Mouse (Mus musculus): Measurements from ENCODE around the gene Fam163a. TPM values are rescaled to one million over a fixed set of nuclear protein-coding genes. Genes with fewer than 3 reads are reported as not detected.

Gene Fam163a
- polyA plus RNA-seq, 1 experiment from 2014 or later: 3.7 TPM

GRCm38 (mm10) chr1:156226903-156227302 lies 22.1 kb upstream of the Fam163a start:
- Histone ChIP-seq H3K36me3 (ENCODE audit: control insufficient read depth, insufficient read depth, low read length) (no peaks in the 10 kb centered on the region), H3K27ac (ENCODE audit: low read depth, low read length) (no peak overlapping the region), H3K9ac (ENCODE audit: low read depth, low read length) (no peak overlapping the region), H3K4me1 (ENCODE audit: control insufficient read depth, insufficient read depth, low read depth, low read length) (peaks cover 12% of the 10 kb centered on the region), H3K4me2 (ENCODE audit: low read length) (no peak overlapping the region), H3K9me3 (ENCODE audit: control insufficient read depth, low read length) (no peaks in the 10 kb centered on the region), H3K27me3 (replicated peaks; ENCODE audit: control insufficient read depth, insufficient read depth, low read length) (no peaks in the 10 kb centered on the region), H3K4me3 (ENCODE audit: low read length) (no peak overlapping the region)
- 63% methylated on average over 5 of the region's 5 CpGs for WGBS
- ATAC-seq: no peak

GRCm38 (mm10) chr1:156222205-156223000 lies 17.6 kb upstream of the Fam163a start:
- no peak for ATAC-seq
- no peak overlapping the region for H3K4me2 ChIP-seq (ENCODE audit: low read length)
- WGBS: 37% methylated on average over 13 of the region's 13 CpGs
- no peaks in the 10 kb centered on the region for H3K27me3 ChIP-seq (replicated peaks; ENCODE audit: control insufficient read depth, insufficient read depth, low read length)
- no peak overlapping the region for H3K27ac ChIP-seq (ENCODE audit: low read depth, low read length)
- H3K9me3 ChIP-seq (ENCODE audit: control insufficient read depth, low read length): no peaks in the 10 kb centered on the region
- no peaks in the 10 kb centered on the region for H3K36me3 ChIP-seq (ENCODE audit: control insufficient read depth, insufficient read depth, low read length)
- no peak overlapping the region for H3K9ac ChIP-seq (ENCODE audit: low read depth, low read length)
- H3K4me3 ChIP-seq (ENCODE audit: low read length): no peak overlapping the region
- H3K4me1 ChIP-seq (ENCODE audit: control insufficient read depth, insufficient read depth, low read depth, low read length): peaks cover 10% of the 10 kb centered on the region

- Histone ChIP-seq H3K36me3 (ENCODE audit: control insufficient read depth, insufficient read depth, low read length) (no peaks in the 10 kb centered on the region), H3K9me3 (ENCODE audit: control insufficient read depth, low read length) (no peaks in the 10 kb centered on the region), H3K4me2 (ENCODE audit: low read length) (no peak overlapping the region), H3K27me3 (replicated peaks; ENCODE audit: control insufficient read depth, insufficient read depth, low read length) (no peaks in the 10 kb centered on the region), H3K4me3 (ENCODE audit: low read length) (no peak overlapping the region), H3K9ac (ENCODE audit: low read depth, low read length) (no peak overlapping the region), H3K27ac (ENCODE audit: low read depth, low read length) (no peak overlapping the region), H3K4me1 (ENCODE audit: control insufficient read depth, insufficient read depth, low read depth, low read length) (peaks cover 10% of the 10 kb centered on the region)
- peak; percentile 48; the same call in 1 of the 2 replicates for ATAC-seq
- 38% methylated on average over 2 of the region's 2 CpGs for WGBS
Observed at GRCm38 (mm10) chr1:156221327-156221726, 16.5 kb upstream of the Fam163a start.

GRCm38 (mm10) chr1:156218573-156218972 lies 13.7 kb upstream of the Fam163a start:
- WGBS: 77% methylated on average over 2 of the region's 2 CpGs

GRCm38 (mm10) chr1:156217941-156218340 lies 13.1 kb upstream of the Fam163a start:
- peaks cover 10% of the 10 kb centered on the region for H3K4me1 ChIP-seq (ENCODE audit: control insufficient read depth, insufficient read depth, low read depth, low read length)

More at GRCm38 (mm10) chr1:156218573-156218972, 13.7 kb upstream of the Fam163a start:
- no peaks in the 10 kb centered on the region for H3K27me3 ChIP-seq (replicated peaks; ENCODE audit: control insufficient read depth, insufficient read depth, low read length)
- ATAC-seq: no peak
- no peak overlapping the region for H3K4me3 ChIP-seq (ENCODE audit: low read length)
- no peak overlapping the region for H3K4me2 ChIP-seq (ENCODE audit: low read length)
- no peaks in the 10 kb centered on the region for H3K36me3 ChIP-seq (ENCODE audit: control insufficient read depth, insufficient read depth, low read length)
- H3K9ac ChIP-seq (ENCODE audit: low read depth, low read length): no peak overlapping the region
- H3K4me1 ChIP-seq (ENCODE audit: control insufficient read depth, insufficient read depth, low read depth, low read length): peaks cover 10% of the 10 kb centered on the region
- no peak overlapping the region for H3K27ac ChIP-seq (ENCODE audit: low read depth, low read length)
- no peaks in the 10 kb centered on the region for H3K9me3 ChIP-seq (ENCODE audit: control insufficient read depth, low read length)

GRCm38 (mm10) chr1:156217393-156217792 lies 12.6 kb upstream of the Fam163a start:
- no peaks in the 10 kb centered on the region for H3K36me3 ChIP-seq (ENCODE audit: control insufficient read depth, insufficient read depth, low read length)
- no peak overlapping the region for H3K9ac ChIP-seq (ENCODE audit: low read depth, low read length)
- H3K27me3 ChIP-seq (replicated peaks; ENCODE audit: control insufficient read depth, insufficient read depth, low read length): no peaks in the 10 kb centered on the region
- H3K9me3 ChIP-seq (ENCODE audit: control insufficient read depth, low read length): no peaks in the 10 kb centered on the region
- H3K4me2 ChIP-seq (ENCODE audit: low read length): no peak overlapping the region
- peaks cover 6% of the 10 kb centered on the region for H3K4me1 ChIP-seq (ENCODE audit: control insufficient read depth, insufficient read depth, low read depth, low read length)
- 67% methylated on average over 3 of the region's 3 CpGs for whole genome bisulfite sequencing
- no peak overlapping the region for H3K27ac ChIP-seq (ENCODE audit: low read depth, low read length)
- ATAC-seq: no peak
- no peak overlapping the region for H3K4me3 ChIP-seq (ENCODE audit: low read length)

More at GRCm38 (mm10) chr1:156217941-156218340, 13.1 kb upstream of the Fam163a start:
- 74% methylated on average over 8 of the region's 8 CpGs for WGBS
- no peak overlapping the region for H3K27ac ChIP-seq (ENCODE audit: low read depth, low read length)
- H3K4me3 ChIP-seq (ENCODE audit: low read length): no peak overlapping the region
- H3K9me3 ChIP-seq (ENCODE audit: control insufficient read depth, low read length): no peaks in the 10 kb centered on the region
- H3K4me2 ChIP-seq (ENCODE audit: low read length): no peak overlapping the region
- no peaks in the 10 kb centered on the region for H3K36me3 ChIP-seq (ENCODE audit: control insufficient read depth, insufficient read depth, low read length)
- no peak for ATAC-seq
- H3K27me3 ChIP-seq (replicated peaks; ENCODE audit: control insufficient read depth, insufficient read depth, low read length): no peaks in the 10 kb centered on the region
- no peak overlapping the region for H3K9ac ChIP-seq (ENCODE audit: low read depth, low read length)

- H3K4me2 ChIP-seq (ENCODE audit: low read length): no peak overlapping the region
- WGBS: 65% methylated on average over 4 of the region's 4 CpGs
- H3K36me3 ChIP-seq (ENCODE audit: control insufficient read depth, insufficient read depth, low read length): no peaks in the 10 kb centered on the region
- no peak overlapping the region for H3K27ac ChIP-seq (ENCODE audit: low read depth, low read length)
- H3K9me3 ChIP-seq (ENCODE audit: control insufficient read depth, low read length): no peaks in the 10 kb centered on the region
- H3K9ac ChIP-seq (ENCODE audit: low read depth, low read length): no peak overlapping the region
- no peaks in the 10 kb centered on the region; the same call in 1 of the 2 replicates for H3K4me1 ChIP-seq (ENCODE audit: control insufficient read depth, insufficient read depth, low read depth, low read length)
- ATAC-seq: no peak
- H3K27me3 ChIP-seq (replicated peaks; ENCODE audit: control insufficient read depth, insufficient read depth, low read length): no peaks in the 10 kb centered on the region
- no peak overlapping the region for H3K4me3 ChIP-seq (ENCODE audit: low read length)
Observed at GRCm38 (mm10) chr1:156216249-156216648, 11.4 kb upstream of the Fam163a start.

- ATAC-seq: no peak
- 85% methylated on average over 8 of the region's 8 CpGs for WGBS
Observed at GRCm38 (mm10) chr1:156214651-156215050, 9.8 kb upstream of the Fam163a start.

GRCm38 (mm10) chr1:156212923-156213322 lies 8.1 kb upstream of the Fam163a start:
- no peak for ATAC-seq
- no peak overlapping the region for H3K9ac ChIP-seq (ENCODE audit: low read depth, low read length)
- H3K4me2 ChIP-seq (ENCODE audit: low read length): no peak overlapping the region
- H3K36me3 ChIP-seq (ENCODE audit: control insufficient read depth, insufficient read depth, low read length): no peaks in the 10 kb centered on the region
- H3K4me3 ChIP-seq (ENCODE audit: low read length): no peak overlapping the region
- H3K27ac ChIP-seq (ENCODE audit: low read depth, low read length): no peak overlapping the region
- no peaks in the 10 kb centered on the region for H3K9me3 ChIP-seq (ENCODE audit: control insufficient read depth, low read length)
- 84% methylated on average over 5 of the region's 5 CpGs for WGBS
- no peaks in the 10 kb centered on the region for H3K4me1 ChIP-seq (ENCODE audit: control insufficient read depth, insufficient read depth, low read depth, low read length)
- no peaks in the 10 kb centered on the region for H3K27me3 ChIP-seq (replicated peaks; ENCODE audit: control insufficient read depth, insufficient read depth, low read length)

More at GRCm38 (mm10) chr1:156214651-156215050, 9.8 kb upstream of the Fam163a start:
- Histone ChIP-seq H3K9me3 (ENCODE audit: control insufficient read depth, low read length) (no peaks in the 10 kb centered on the region), H3K36me3 (ENCODE audit: control insufficient read depth, insufficient read depth, low read length) (no peaks in the 10 kb centered on the region), H3K4me3 (ENCODE audit: low read length) (no peak overlapping the region), H3K4me2 (ENCODE audit: low read length) (no peak overlapping the region), H3K4me1 (ENCODE audit: control insufficient read depth, insufficient read depth, low read depth, low read length) (no peaks in the 10 kb centered on the region; the same call in 1 of the 2 replicates), H3K27ac (ENCODE audit: low read depth, low read length) (no peak overlapping the region), H3K27me3 (replicated peaks; ENCODE audit: control insufficient read depth, insufficient read depth, low read length) (no peaks in the 10 kb centered on the region), H3K9ac (ENCODE audit: low read depth, low read length) (no peak overlapping the region)

Data from hindbrain, embryonic 16.5 days (tissue).